Mouse (Mus musculus): ENCODE data around the gene Ppp3cb. TPM values are rescaled to one million over a fixed set of nuclear protein-coding genes. Genes with fewer than 3 reads are reported as not detected.

The Ppp3cb gene
- polyA plus RNA-seq, 1 experiment from 2014 or later: 24.4 TPM

GRCm38 (mm10) chr14:20478801-20479200 is 67.6 kb downstream of the Ppp3cb start:
- Histone ChIP-seq H3K27ac (ENCODE audit: low read depth, low read length) (peak overlapping the region; percentile 88), H3K9me3 (ENCODE audit: control insufficient read depth) (no peaks in the 10 kb centered on the region), H3K4me3 (ENCODE audit: low read depth, low read length) (peak overlapping the region; percentile 72), H3K9ac (ENCODE audit: low read depth, low read length) (no peak overlapping the region), H3K4me2 (replicated peaks; ENCODE audit: low read depth) (peak overlapping the region; percentile 83), H3K4me1 (replicated peaks; ENCODE audit: control insufficient read depth, insufficient read depth, low read length) (no peaks in the 10 kb centered on the region), H3K36me3 (ENCODE audit: control insufficient read depth, insufficient read depth) (0 out of 2 replicates have a peak, but pooled peaks cover 2% of the 10 kb centered on the region), H3K27me3 (replicated peaks; ENCODE audit: control insufficient read depth, insufficient read depth, low read length) (no peaks in the 10 kb centered on the region)
- no peak for TF ChIP-seq CTCF (IDR thresholded peaks at IDR 0.05; ENCODE audit: low read depth)
- 10% methylated on average over 7 of the region's 7 CpGs for WGBS
- ATAC-seq: peak; percentile 48

DNA sequence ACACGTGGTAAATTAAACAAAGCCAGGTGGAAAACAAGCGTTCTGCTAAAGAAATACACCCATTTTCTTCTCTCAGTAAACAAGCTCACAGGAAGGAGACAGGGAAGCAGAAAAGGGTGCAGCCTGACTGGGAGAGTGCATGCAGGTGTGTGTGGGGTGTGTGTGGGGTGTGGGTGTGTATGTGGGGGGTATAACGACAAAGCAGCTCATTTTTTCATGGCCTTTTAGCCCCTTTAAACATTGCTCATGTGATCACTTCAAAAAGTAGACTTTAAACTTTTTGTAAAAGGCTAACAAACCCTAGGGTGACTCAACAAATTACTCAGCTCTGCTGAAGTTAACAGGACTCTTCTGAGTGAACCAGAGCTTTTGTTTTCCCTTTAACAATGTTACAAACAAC is 68.0 kb downstream of the Ppp3cb start:
- Histone ChIP-seq H3K4me3 (ENCODE audit: low read depth, low read length) (peak overlapping the region; percentile 72), H3K9me3 (ENCODE audit: control insufficient read depth) (no peaks in the 10 kb centered on the region), H3K4me1 (replicated peaks; ENCODE audit: control insufficient read depth, insufficient read depth, low read length) (no peaks in the 10 kb centered on the region), H3K36me3 (ENCODE audit: control insufficient read depth, insufficient read depth) (0 out of 2 replicates have a peak, but pooled peaks cover 5% of the 10 kb centered on the region), H3K27ac (ENCODE audit: low read depth, low read length) (peak overlapping the region; percentile 88), H3K9ac (ENCODE audit: low read depth, low read length) (no peak overlapping the region), H3K4me2 (replicated peaks; ENCODE audit: low read depth) (peak overlapping the region; percentile 83), H3K27me3 (replicated peaks; ENCODE audit: control insufficient read depth, insufficient read depth, low read length) (no peaks in the 10 kb centered on the region)
- ATAC-seq: peak; percentile 59
- 18% methylated on average over 3 of the region's 3 CpGs for WGBS
- TF ChIP-seq CTCF (IDR thresholded peaks at IDR 0.05; ENCODE audit: low read depth): no peak

- H3K4me3 ChIP-seq (ENCODE audit: low read depth, low read length): no peak overlapping the region
- 67% methylated on average over 4 of the region's 4 CpGs for whole genome bisulfite sequencing
- H3K27ac ChIP-seq (ENCODE audit: low read depth, low read length): no peak overlapping the region
- TF ChIP-seq CTCF (IDR thresholded peaks at IDR 0.05; ENCODE audit: low read depth): no peak
- no peaks in the 10 kb centered on the region for H3K4me1 ChIP-seq (replicated peaks; ENCODE audit: control insufficient read depth, insufficient read depth, low read length)
- no peak overlapping the region for H3K9ac ChIP-seq (ENCODE audit: low read depth, low read length)
- ATAC-seq: no peak
- 0 out of 2 replicates have a peak, but pooled peaks cover 5% of the 10 kb centered on the region for H3K36me3 ChIP-seq (ENCODE audit: control insufficient read depth, insufficient read depth)
- no peaks in the 10 kb centered on the region for H3K27me3 ChIP-seq (replicated peaks; ENCODE audit: control insufficient read depth, insufficient read depth, low read length)
- no peak overlapping the region for H3K4me2 ChIP-seq (replicated peaks; ENCODE audit: low read depth)
- no peaks in the 10 kb centered on the region for H3K9me3 ChIP-seq (ENCODE audit: control insufficient read depth)
Observed at GRCm38 (mm10) chr14:20477261-20478025, 68.9 kb downstream of the Ppp3cb start.

DNA sequence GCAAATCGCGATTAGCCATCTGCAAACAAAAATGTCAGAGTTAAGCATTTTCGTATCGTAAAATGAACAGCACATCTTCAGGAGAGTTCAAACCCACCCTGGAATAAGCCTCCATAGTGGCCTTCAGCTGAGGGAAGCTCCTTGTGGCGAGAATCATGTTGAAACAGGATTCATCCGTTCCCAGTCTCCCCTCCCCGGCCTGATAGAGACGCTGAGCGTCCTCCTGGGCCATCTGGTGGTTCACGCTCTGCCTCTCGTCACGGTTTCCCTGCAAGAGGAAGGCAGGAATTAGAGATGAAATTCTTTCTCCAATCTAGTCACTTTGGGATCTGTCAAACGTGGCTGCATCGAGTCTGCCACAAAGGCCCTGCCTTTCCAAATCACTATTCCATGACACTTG is 86.2 kb downstream of the Ppp3cb start:
- WGBS: 82% methylated on average over 14 of the region's 14 CpGs
- no peak overlapping the region for H3K4me3 ChIP-seq (ENCODE audit: low read depth, low read length)
- H3K27ac ChIP-seq (ENCODE audit: low read depth, low read length): no peak overlapping the region
- no peaks in the 10 kb centered on the region for H3K9me3 ChIP-seq (ENCODE audit: control insufficient read depth)
- no peak for ATAC-seq
- TF ChIP-seq CTCF (IDR thresholded peaks at IDR 0.05; ENCODE audit: low read depth): no peak
- H3K9ac ChIP-seq (ENCODE audit: low read depth, low read length): no peak overlapping the region
- H3K27me3 ChIP-seq (replicated peaks; ENCODE audit: control insufficient read depth, insufficient read depth, low read length): no peaks in the 10 kb centered on the region
- peaks cover 77% of the 10 kb centered on the region for H3K36me3 ChIP-seq (ENCODE audit: control insufficient read depth, insufficient read depth)
- no peaks in the 10 kb centered on the region for H3K4me1 ChIP-seq (replicated peaks; ENCODE audit: control insufficient read depth, insufficient read depth, low read length)
- H3K4me2 ChIP-seq (replicated peaks; ENCODE audit: low read depth): no peak overlapping the region

DNA sequence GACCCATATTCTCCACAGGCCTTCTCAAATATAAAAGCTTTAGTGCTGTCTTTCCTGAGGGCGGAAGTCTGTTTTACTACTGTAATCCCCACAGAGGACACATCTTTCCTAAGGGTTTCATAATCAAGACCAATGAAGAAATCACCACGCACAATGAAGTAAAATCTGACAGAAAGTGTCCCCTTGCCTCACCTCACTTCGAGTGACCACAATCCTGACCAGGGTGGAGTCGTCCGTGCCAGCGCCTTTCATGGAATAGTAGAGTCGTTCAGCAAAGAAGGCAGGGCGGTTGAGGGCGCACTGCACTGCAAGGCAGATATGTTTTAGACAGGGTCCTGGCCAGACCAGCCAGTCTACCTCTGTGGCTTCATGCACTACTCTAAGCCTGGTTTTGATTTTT is 88.0 kb downstream of the Ppp3cb start:
- Histone ChIP-seq H3K27me3 (replicated peaks; ENCODE audit: control insufficient read depth, insufficient read depth, low read length) (no peaks in the 10 kb centered on the region), H3K4me1 (replicated peaks; ENCODE audit: control insufficient read depth, insufficient read depth, low read length) (no peaks in the 10 kb centered on the region), H3K4me2 (replicated peaks; ENCODE audit: low read depth) (no peak overlapping the region), H3K9me3 (ENCODE audit: control insufficient read depth) (no peaks in the 10 kb centered on the region), H3K27ac (ENCODE audit: low read depth, low read length) (no peak overlapping the region), H3K4me3 (ENCODE audit: low read depth, low read length) (no peak overlapping the region), H3K36me3 (ENCODE audit: control insufficient read depth, insufficient read depth) (peaks cover 65% of the 10 kb centered on the region), H3K9ac (ENCODE audit: low read depth, low read length) (no peak overlapping the region)
- no peak for TF ChIP-seq CTCF (IDR thresholded peaks at IDR 0.05; ENCODE audit: low read depth)
- no peak for ATAC-seq
- 96% methylated on average over 9 of the region's 9 CpGs for WGBS

DNA sequence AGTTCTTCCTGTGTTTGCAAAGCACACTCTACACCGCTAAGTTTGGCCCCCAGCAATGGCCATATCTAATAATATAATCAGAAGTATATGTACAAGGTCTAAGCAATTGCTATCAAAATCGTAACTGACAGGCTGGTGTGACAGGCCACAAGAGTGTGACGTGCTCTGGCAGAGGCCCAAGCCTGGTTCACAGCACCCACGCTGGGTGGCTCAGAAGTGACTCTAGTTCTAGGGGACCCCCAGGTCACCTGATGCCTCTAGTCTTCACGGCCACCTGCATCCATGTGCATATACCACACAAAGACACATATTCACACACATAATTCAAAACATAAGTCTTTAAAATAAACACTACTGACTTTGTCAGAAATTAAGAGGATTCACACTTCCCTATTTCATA is 93.4 kb downstream of the Ppp3cb start:
- ATAC-seq: no peak
- Histone ChIP-seq H3K4me2 (replicated peaks; ENCODE audit: low read depth) (no peak overlapping the region), H3K9me3 (ENCODE audit: control insufficient read depth) (no peaks in the 10 kb centered on the region), H3K27me3 (replicated peaks; ENCODE audit: control insufficient read depth, insufficient read depth, low read length) (no peaks in the 10 kb centered on the region), H3K4me1 (replicated peaks; ENCODE audit: control insufficient read depth, insufficient read depth, low read length) (no peaks in the 10 kb centered on the region), H3K27ac (ENCODE audit: low read depth, low read length) (no peak overlapping the region), H3K4me3 (ENCODE audit: low read depth, low read length) (no peak overlapping the region), H3K9ac (ENCODE audit: low read depth, low read length) (no peak overlapping the region), H3K36me3 (ENCODE audit: control insufficient read depth, insufficient read depth) (peaks cover 23% of the 10 kb centered on the region)
- no peak for TF ChIP-seq CTCF (IDR thresholded peaks at IDR 0.05; ENCODE audit: low read depth)
- 93% methylated on average over 5 of the region's 5 CpGs for WGBS
